Mouse (Mus musculus): ENCODE measurements around the gene Limd1.

Limd1 gene

GRCm38 (mm10) chr9:123478586-123479195 lies at the start of gene Limd1:
Limd1 (plus strand) TSS chr9:123478706.
- DNase-seq = peak; percentile 76

- DNase-seq = no peak
Measured at GRCm38 (mm10) chr9:123429863-123430262, 48.6 kb upstream of the Limd1 start.

GRCm38 (mm10) chr9:123430973-123431372 lies 47.5 kb upstream of the Limd1 start:
- peak; percentile 61 for DNase-seq

GRCm38 (mm10) chr9:123438223-123438622 lies 40.3 kb upstream of the Limd1 start:
- DNase-seq = no peak

- no peak for DNase-seq
Measured at GRCm38 (mm10) chr9:123440230-123441058, 38.1 kb upstream of the Limd1 start.

- DNase-seq = peak; percentile 41
Measured at GRCm38 (mm10) chr9:123447101-123447500, 31.4 kb upstream of the Limd1 start.

- DNase-seq = no peak
Measured at GRCm38 (mm10) chr9:123448594-123448993, 29.9 kb upstream of the Limd1 start.

GRCm38 (mm10) chr9:123450174-123450573 lies 28.3 kb upstream of the Limd1 start:
- peak; percentile 74 for DNase-seq

- DNase-seq = no peak
Measured at GRCm38 (mm10) chr9:123451772-123452171, 26.7 kb upstream of the Limd1 start.

GRCm38 (mm10) chr9:123456634-123457602 lies 21.6 kb upstream of the Limd1 start:
- no peak for DNase-seq

GRCm38 (mm10) chr9:123457603-123458002 lies 20.9 kb upstream of the Limd1 start:
- DNase-seq = peak; percentile 41

- peak; percentile 46 for DNase-seq
Measured at GRCm38 (mm10) chr9:123467141-123467620, 11.3 kb upstream of the Limd1 start.

- DNase-seq = no peak
Measured at GRCm38 (mm10) chr9:123468406-123469085, 10.0 kb upstream of the Limd1 start.

- DNase-seq = no peak
Measured at GRCm38 (mm10) chr9:123469087-123469486, 9.4 kb upstream of the Limd1 start.

- no peak for DNase-seq
Measured at GRCm38 (mm10) chr9:123473377-123473776, 5.1 kb upstream of the Limd1 start.

GRCm38 (mm10) chr9:123475569-123475968 lies 2.9 kb upstream of the Limd1 start:
- DNase-seq = peak; percentile 58

GRCm38 (mm10) chr9:123478031-123478585 lies 398 bp upstream of the Limd1 start:
- peak; percentile 68 for DNase-seq

GRCm38 (mm10) chr9:123479196-123479669 lies 727 bp downstream of the Limd1 start:
- no peak for DNase-seq

GRCm38 (mm10) chr9:123479876-123480252 lies 1.4 kb downstream of the Limd1 start:
- no peak for DNase-seq

- peak; percentile 70 for DNase-seq
Measured at GRCm38 (mm10) chr9:123480253-123480921, 1.9 kb downstream of the Limd1 start.

- DNase-seq = no peak
Measured at GRCm38 (mm10) chr9:123481136-123481535, 2.6 kb downstream of the Limd1 start.

Data from lung, postnatal 36 days (tissue).